9 mouse cellular contexts compared by ENCODE assay signal in the genomic region with DNA sequence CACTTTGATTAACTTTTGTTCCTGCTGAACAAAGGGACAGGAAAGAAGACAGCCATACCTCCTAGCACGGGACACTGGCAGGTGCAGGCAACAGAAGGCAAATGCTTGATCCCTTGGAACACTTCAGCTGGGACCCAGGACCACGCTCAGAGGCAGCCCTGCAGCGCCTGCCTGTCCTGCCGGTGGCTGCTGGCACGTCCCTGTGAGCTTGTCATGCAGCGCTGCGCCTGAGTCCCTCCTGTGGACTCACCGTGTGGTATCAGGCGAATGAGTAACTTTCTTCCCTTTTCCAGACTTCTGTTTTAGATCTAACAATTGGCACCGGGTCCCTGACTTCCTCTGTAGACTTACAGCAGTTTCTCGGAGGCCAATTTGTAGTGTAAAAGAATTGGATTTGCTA. TPM values are rescaled to one million over a fixed set of nuclear protein-coding genes. Genes with fewer than 3 reads are reported as not detected.
DNase-seq lines count a peak whose midpoint lies in the region; ATAC-seq lines count a peak whose summit lies in the region.
"Had no signal": no experiment of that assay in that cellular context is flagged by ENCODE, and none has a peak within 500 bp of the region (broad histone marks: within the 10 kb centered on the region; RNA-seq: fewer than 3 reads in every experiment).

Gene Veph1 (minus strand): TSS at position 293 of the 400 bp plus-strand sequence.

- 0 out of 2 replicates have a peak within 1 kb of the TSS, but pooled peaks have one; percentile 16 for H3K9ac ChIP-seq in embryonic facial prominence, embryonic 13.5 days
- H3K9ac ChIP-seq in midbrain, embryonic 12.5 days (replicated peaks): 0 out of 2 replicates have a peak within 1 kb of the TSS, but pooled peaks have one; percentile 11

- H3K4me1 ChIP-seq in embryonic facial prominence, embryonic 13.5 days: peaks cover 17% of the 10 kb centered on the region
- peaks cover 26% of the 10 kb centered on the region for H3K4me1 ChIP-seq in midbrain, embryonic 12.5 days

- H3K36me3 ChIP-seq in embryonic facial prominence, embryonic 13.5 days: no peaks in the 10 kb centered on the region
- no peaks in the 10 kb centered on the region for H3K36me3 ChIP-seq in midbrain, embryonic 12.5 days

- DNase-seq in kidney, adult 8-10 months: peak; percentile 75 to 77
- no peak for DNase-seq in ovary, postnatal 14 days (ENCODE audit: low spot score)
- DNase-seq in ovary, postnatal 10 days (ENCODE audit: low spot score): no peak
- DNase-seq in B cell, adult 2 months: no peak
- no peak for DNase-seq in urinary bladder, adult 18-20 months (ENCODE audit: low spot score in 2 of 2)
- DNase-seq: adrenal gland, postnatal 10 days had no signal

- ATAC-seq in common myeloid progenitor, adult 5-6 weeks (replicated peaks; ENCODE audit: low read depth, poor library complexity, severe bottlenecking): peak; percentile 76
- ATAC-seq in embryonic facial prominence, embryonic 13.5 days (ENCODE audit: insufficient number of reproducible peaks, insufficient read depth, low FRiP score, low TSS enrichment, low read depth): no peak
- peak; percentile 59 for ATAC-seq in midbrain, embryonic 12.5 days (ENCODE audit: low FRiP score, low read depth)

- no peak within 1 kb of the TSS for H3K4me2 ChIP-seq in embryonic facial prominence, embryonic 13.5 days
- peak within 1 kb of the TSS; percentile 41 for H3K4me2 ChIP-seq in midbrain, embryonic 12.5 days (replicated peaks)

- H3K9me3 ChIP-seq in embryonic facial prominence, embryonic 13.5 days: no peaks in the 10 kb centered on the region
- H3K9me3 ChIP-seq in midbrain, embryonic 12.5 days: no peaks in the 10 kb centered on the region

- H3K4me3 ChIP-seq in embryonic facial prominence, embryonic 13.5 days: no peak within 1 kb of the TSS
- peak within 1 kb of the TSS; percentile 22; the same call in 1 of the 2 replicates for H3K4me3 ChIP-seq in midbrain, embryonic 12.5 days

- H3K27ac ChIP-seq in embryonic facial prominence, embryonic 13.5 days: no peak within 1 kb of the TSS
- H3K27ac ChIP-seq in midbrain, embryonic 12.5 days (replicated peaks): peak within 1 kb of the TSS; percentile 75

- 25% methylated on average over 11 of the region's 11 CpGs for WGBS in embryonic facial prominence, embryonic 13.5 days
- WGBS in midbrain, embryonic 12.5 days: 15% methylated on average over 11 of the region's 11 CpGs

- H3K27me3 ChIP-seq in embryonic facial prominence, embryonic 13.5 days: no peaks in the 10 kb centered on the region
- no peaks in the 10 kb centered on the region for H3K27me3 ChIP-seq in midbrain, embryonic 12.5 days

RNA-seq across cellular contexts. Expression of gene Veph1, which starts in this region (rescaled TPM):
- total RNA-seq in common myeloid progenitor, adult 5-6 weeks (2017): not detected in 2 replicates
- 2.8 and 4.2 TPM in 2 replicates for polyA plus RNA-seq in embryonic facial prominence, embryonic 13.5 days (2015; fragmentation: Nextera tagmentation; extraction: Ambion mirVana)
- 18.1 and 18.7 TPM in 2 replicates for polyA plus RNA-seq in midbrain, embryonic 12.5 days (2016; fragmentation: Nextera tagmentation; extraction: Ambion mirVana)

Comparison
In these comparisons a context has a peak if more than half of its experiments do, and no peak if none do; other contexts are left out.
1. Peak in ATAC-seq in common myeloid progenitor, adult 5-6 weeks; RNA of the gene not detected or under 1 TPM.
2. DNase-seq: peak in kidney, adult 8-10 months (2 of 2); none in ovary, postnatal 14 days (single experiment), ovary, postnatal 10 days (single experiment), B cell, adult 2 months (0 of 2) and urinary bladder, adult 18-20 months (0 of 2).